Mouse (Mus musculus) stomach, postnatal 0 days (tissue): Measurements from ENCODE around the gene Kmt5c.

Source experiments
- CTCF ChIP-seq: IDR thresholded peaks from 2 replicates; pipeline ENCODE4 v1.5.1; 2016; ENCODE audit warnings: antibody characterized with exemption, low read depth, mild to moderate bottlenecking, moderate library complexity
- EP300 ChIP-seq: optimal IDR thresholded peaks from 2 replicates; pipeline ENCODE3; 2016; ENCODE audit warnings: antibody characterized with exemption

DNA sequence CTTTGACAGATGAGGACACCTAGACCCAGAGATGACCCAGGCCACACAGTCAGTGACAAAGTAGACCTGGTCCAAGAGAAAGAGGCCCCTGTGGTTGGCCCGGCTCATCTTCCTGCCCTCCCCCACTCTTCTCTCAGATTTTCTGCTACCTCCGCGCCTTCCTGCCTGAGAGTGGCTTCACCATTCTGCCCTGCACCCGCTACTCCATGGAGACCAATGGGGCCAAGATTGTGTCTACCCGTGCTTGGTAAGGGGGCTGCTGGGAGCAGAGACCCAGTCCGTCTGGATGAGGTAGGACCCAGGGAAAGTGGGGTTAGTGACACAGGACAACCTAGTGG lies 2.5 kb downstream of the Kmt5c start:
- no peak for TF ChIP-seq CTCF
- TF ChIP-seq EP300, result no peak
